Mouse (Mus musculus): Measurements from ENCODE around the gene Galnt10. TPM values are rescaled to one million over a fixed set of nuclear protein-coding genes. Genes with fewer than 3 reads are reported as not detected.
A peak's percentile ranks its signal among the peaks of the same experiment; 100 is the strongest.

Galnt10 gene
- polyA plus RNA-seq, 1 experiment from 2014 or later, result 22.9 TPM

GRCm38 (mm10) chr11:57720076-57720475, 74.8 kb downstream of the Galnt10 start:
- DNase-seq (ENCODE audit: low spot score), result no peak

- peak; percentile 18 for DNase-seq (ENCODE audit: low spot score)
These were observed 79.7 kb downstream of the Galnt10 start for GRCm38 (mm10) chr11:57724791-57725463.

- no peak for DNase-seq (ENCODE audit: low spot score)
These were observed 80.7 kb downstream of the Galnt10 start for GRCm38 (mm10) chr11:57725926-57726325.

- DNase-seq (ENCODE audit: low spot score), result no peak
These were observed 82.2 kb downstream of the Galnt10 start for GRCm38 (mm10) chr11:57727303-57727969.

- DNase-seq (ENCODE audit: low spot score), result no peak
These were observed 87.4 kb downstream of the Galnt10 start for GRCm38 (mm10) chr11:57732410-57733281.

GRCm38 (mm10) chr11:57747294-57748080, 102.2 kb downstream of the Galnt10 start:
- DNase-seq (ENCODE audit: low spot score), result peak; percentile 51

GRCm38 (mm10) chr11:57753538-57754203, 108.4 kb downstream of the Galnt10 start:
- DNase-seq (ENCODE audit: low spot score), result no peak

GRCm38 (mm10) chr11:57758621-57759020, 113.4 kb downstream of the Galnt10 start:
- no peak for DNase-seq (ENCODE audit: low spot score)

- DNase-seq (ENCODE audit: low spot score), result no peak
These were observed 115.3 kb downstream of the Galnt10 start for GRCm38 (mm10) chr11:57760509-57761058.

GRCm38 (mm10) chr11:57761347-57761746, 116.1 kb downstream of the Galnt10 start:
- no peak for DNase-seq (ENCODE audit: low spot score)

- no peak for DNase-seq (ENCODE audit: low spot score)
These were observed 118.9 kb downstream of the Galnt10 start for GRCm38 (mm10) chr11:57764124-57764523.

GRCm38 (mm10) chr11:57766617-57767016, 121.4 kb downstream of the Galnt10 start:
- no peak for DNase-seq (ENCODE audit: low spot score)

GRCm38 (mm10) chr11:57767171-57767570, 121.9 kb downstream of the Galnt10 start:
- DNase-seq (ENCODE audit: low spot score), result no peak

- DNase-seq (ENCODE audit: low spot score), result no peak
These were observed 125.5 kb downstream of the Galnt10 start for GRCm38 (mm10) chr11:57770776-57771175.

- DNase-seq (ENCODE audit: low spot score), result no peak
These were observed 126.4 kb downstream of the Galnt10 start for GRCm38 (mm10) chr11:57771676-57772075.

GRCm38 (mm10) chr11:57773479-57773878, 128.2 kb downstream of the Galnt10 start:
- no peak for DNase-seq (ENCODE audit: low spot score)

- DNase-seq (ENCODE audit: low spot score), result no peak
These were observed 128.7 kb downstream of the Galnt10 start for GRCm38 (mm10) chr11:57773936-57774335.

- no peak for DNase-seq (ENCODE audit: low spot score)
These were observed 130.6 kb downstream of the Galnt10 start for GRCm38 (mm10) chr11:57775868-57776267.

GRCm38 (mm10) chr11:57776546-57776945, 131.3 kb downstream of the Galnt10 start:
- DNase-seq (ENCODE audit: low spot score), result no peak

GRCm38 (mm10) chr11:57778349-57778748, 133.1 kb downstream of the Galnt10 start:
- DNase-seq (ENCODE audit: low spot score), result peak; percentile 79

Measured in thymus, postnatal 0 days (tissue).